Mouse (Mus musculus): Measurements from ENCODE around the gene Amotl1. TPM values are rescaled to one million over a fixed set of nuclear protein-coding genes. Genes with fewer than 3 reads are reported as not detected.
"Not testable (repeated sequence)": the region's sequence is repeated elsewhere in the genome, so short reads cannot be mapped to it uniquely, and the experiment has no call there.

The Amotl1 gene
- total RNA-seq, 2 experiments from 2014 or later, result 33.0 to 51.6 TPM

DNA sequence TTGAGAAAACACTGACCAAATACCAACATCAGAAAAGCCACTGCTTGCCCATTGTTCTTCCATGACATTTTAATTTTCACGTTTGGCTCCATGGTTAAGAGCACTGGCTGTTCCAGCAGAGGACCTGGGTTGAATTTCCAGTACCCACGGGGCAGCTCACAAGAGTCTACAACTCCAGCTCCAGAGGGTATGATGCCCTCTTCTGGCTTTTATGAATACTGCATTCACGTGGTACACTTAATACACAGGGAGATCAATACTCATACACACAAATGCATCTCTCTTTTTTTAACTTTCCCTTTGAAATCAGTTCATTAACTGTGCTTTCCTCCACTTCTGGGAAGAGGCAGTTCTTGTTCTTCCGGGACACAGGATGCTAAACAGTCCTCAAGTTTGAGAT is 41.4 kb downstream of the Amotl1 start:
- no peak for DNase-seq

DNA sequence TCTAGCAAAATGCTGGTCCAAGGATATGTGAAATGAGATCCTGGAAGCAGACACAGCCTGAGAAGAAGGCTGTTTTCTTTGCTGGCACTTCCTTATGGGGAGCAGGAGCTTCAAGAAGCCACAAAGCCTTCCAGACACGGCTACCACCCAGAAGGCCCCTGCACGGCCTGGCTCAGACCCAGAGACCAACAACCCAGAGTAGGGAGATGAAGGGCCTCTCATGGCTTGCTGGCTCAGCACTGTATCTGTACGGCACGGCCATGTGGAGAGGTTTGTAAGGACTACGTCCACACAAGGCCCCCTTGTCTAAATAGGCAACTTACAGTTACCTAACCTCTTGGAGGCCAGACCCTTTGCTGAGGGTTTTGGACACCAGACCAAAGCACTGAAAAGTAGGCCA is 45.1 kb downstream of the Amotl1 start:
- DNase-seq, result no peak

DNA sequence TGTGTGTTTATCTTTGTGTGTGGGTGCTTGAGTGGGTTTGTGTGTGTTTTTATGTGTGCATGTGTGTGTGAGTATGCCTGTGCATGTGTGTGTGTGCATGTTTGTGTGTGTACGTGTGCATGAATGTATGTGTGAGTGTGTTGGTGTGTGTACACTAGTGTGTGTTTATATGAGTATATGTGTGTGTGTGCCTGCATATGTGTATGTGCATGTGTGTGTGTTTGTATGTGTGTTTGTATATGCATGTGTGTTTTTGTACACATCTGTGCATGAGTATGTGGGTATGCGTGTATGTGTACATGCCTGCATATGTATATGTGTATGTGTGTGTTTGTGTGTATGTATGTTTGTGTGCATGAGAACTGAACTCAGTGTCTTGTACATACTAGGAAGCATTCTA is 46.7 kb downstream of the Amotl1 start:
- DNase-seq, result no peak

DNA sequence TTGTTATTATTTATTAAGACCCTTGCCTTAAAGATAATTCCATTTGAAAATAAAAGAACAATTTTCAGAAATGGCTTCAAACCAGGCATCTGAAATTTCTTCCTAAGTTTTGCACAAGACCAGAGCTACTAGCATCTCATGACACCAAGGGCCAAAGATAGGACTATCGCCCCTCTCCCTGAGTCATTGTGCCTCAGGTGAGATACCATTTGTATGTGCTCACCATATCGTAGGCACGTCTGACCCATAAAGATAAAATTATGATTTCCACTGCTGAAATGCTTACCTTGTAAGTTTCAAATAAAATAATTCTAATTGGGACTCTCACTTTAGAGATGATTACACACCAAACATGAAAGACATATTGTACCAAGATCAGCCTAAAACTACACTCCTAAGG is 47.4 kb downstream of the Amotl1 start:
- no peak for DNase-seq

DNA sequence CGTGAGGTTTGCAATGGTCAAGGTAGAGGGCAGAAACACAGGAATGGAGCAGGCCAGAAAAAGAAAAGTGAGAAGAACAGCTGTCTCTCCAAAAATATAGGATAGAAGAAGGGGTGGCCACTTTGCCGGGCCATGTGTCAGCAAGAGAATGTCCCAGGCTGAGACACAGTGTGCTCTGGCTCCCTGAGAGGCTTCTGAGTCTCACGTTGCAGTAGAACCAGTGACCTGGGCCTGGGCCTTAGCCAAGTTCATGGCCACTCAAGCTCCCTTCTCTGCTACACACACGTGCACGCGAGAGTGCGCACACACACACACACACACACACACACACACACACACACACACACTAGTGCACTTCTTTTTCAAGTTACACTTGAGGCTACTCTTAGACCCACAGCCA is 48.0 kb downstream of the Amotl1 start:
- DNase-seq, result no peak

DNA sequence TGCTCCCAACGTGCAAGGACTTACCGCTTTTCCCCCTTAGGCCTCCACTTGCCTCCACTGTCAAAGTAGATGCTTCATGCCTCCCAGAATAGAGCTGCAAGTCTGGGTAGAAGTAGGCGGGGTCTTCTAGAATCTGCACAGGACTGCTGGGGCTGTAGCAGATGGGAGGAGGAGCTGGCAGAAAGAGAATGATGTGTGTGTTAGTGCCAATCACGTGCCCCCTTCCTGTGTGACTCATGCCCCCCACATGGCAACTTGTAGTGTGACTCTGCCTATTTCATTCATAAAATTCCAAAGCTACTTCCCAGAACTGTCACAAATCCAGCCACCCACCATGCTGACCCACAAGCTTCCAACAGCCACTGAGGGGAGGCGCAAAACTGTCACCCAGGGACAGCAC is 48.4 kb downstream of the Amotl1 start:
- peak in 1 of 2 experiments; percentile 35 for DNase-seq

DNA sequence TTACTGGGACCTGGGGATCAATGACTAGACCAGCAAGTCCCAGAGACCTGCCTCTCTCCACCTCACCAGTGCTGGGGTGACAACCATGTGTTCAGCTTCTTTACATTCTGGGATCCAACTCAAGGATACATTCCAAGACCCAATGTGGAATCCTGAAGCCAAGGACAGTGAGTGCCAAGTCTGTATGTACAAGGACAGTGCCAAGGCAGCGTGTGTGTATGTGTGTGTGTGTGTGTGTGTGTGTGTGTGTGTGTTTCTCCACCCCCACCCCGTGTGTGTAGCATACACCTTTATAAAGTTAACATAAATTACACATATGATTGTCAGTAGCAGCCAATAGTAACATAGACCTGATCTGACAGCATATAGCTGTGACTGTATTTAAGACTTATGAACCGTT is 49.0 kb downstream of the Amotl1 start:
- DNase-seq, result no peak

DNA sequence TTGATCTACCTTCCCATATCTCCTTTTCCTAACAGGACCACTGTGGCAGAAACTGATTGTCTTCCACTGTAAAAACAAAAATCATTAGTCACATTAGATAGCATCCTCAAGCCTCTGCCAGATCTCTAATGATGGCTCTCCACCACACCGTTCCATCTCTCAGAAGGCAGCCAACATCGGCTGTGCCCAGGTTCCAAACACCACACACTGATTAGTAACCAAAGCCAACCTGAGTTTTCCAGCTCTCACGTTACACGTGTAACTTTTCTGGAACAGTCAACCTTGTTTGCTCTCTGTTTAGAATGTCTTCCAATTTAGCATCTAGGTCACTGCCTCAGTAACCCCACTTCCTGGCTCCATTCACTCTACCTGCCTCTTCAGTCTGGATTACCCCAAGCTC is 51.0 kb downstream of the Amotl1 start:
- no peak for DNase-seq

DNA sequence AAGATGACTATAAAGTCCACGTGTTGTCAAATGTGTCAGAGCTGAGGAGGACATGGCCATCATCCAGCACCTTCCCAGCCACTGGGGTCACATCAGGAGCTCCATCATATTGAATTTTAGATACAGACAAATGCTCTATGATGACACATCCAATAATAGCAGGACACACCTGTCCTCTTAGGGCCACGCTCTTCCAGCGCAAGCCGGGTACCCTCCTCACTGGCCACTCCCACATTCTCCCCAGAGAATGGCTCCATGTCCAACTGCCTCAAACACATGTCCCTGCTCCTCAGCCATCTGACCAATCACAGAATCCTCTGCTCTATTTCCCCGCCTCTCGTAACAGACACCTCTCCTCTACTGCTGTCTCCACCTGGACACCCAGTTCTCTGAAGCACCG is 54.2 kb downstream of the Amotl1 start:
- DNase-seq, result no peak

DNA sequence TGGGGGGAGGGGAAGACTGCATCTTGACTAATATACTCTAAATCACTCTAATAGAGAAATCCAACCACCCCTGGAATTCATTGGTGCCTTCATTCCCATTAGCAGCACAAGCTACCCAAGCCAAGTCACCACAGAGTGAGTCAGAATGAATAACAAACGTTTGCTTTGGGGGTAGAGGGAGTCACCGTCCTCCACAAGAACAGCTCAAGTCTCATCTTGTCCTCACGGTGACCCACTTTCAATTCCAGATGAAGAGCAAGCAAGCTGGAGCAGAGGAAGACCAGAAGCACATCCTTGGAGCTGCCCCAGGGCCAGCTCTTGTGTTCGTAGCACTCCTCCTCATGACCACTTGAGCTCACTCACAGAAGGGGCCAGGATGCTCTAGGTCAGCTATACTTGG is 56.2 kb downstream of the Amotl1 start:
- DNase-seq, result peak in 1 of 2 experiments; percentile 34

DNA sequence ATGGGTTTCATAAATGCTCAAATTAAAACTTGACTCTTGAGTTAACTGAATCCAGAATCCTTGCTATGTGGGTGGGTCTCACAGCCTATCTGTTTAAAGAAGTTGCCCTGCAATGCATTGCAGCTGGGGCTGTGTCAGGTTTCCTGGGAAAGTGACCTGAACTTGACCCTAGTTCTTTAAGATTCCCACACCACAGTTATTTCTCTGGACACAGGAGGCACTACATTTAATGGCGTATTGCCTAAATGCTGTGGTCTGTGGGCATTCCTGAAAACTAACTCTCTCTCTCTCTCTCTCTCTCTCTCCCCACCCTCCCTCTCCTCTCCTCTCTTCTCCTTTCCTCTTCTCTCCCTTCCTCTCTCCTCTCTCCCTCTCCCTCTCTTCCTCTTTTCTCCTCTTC is 59.2 kb downstream of the Amotl1 start:
- DNase-seq, result no peak

DNA sequence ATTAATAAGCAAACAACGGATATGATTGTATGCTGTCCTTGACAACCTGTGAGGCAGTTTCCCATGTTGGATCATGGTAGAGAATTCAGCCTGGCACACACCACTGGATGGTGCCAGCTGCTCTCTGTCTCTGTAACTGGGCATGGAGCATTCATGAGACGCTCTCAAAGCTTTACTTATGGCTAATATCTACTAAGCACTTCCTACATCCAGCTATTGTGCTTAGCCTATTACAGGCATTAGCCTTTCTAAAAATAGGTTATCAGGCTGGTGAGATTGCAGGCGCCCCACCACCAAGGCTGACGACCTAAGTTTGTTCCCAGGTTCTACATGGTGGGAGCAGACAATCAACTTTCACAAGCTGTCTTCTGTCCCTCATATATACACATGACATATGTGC is 65.9 kb downstream of the Amotl1 start:
- DNase-seq, result no peak

DNA sequence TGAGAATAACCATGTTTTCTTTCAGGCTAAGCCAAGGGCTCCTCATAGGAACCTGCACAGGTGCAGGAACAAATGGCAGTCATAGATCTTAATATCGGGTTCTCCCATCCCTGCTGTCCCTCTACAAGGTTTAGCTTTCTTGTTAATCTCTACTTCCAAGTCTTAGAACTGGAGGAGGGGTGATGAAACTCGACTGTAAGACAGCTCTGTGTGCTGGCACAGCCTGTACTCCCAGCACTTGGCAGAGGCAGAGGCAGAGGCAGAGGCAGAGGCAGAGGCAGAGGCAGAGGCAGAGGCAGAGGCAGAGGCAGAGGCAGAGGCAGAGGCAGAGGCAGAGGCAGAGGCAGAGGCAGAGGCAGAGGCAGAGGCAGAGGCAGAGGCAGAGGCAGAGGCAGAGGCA is 68.5 kb downstream of the Amotl1 start:
- DNase-seq, result not testable (repeated sequence)

DNA sequence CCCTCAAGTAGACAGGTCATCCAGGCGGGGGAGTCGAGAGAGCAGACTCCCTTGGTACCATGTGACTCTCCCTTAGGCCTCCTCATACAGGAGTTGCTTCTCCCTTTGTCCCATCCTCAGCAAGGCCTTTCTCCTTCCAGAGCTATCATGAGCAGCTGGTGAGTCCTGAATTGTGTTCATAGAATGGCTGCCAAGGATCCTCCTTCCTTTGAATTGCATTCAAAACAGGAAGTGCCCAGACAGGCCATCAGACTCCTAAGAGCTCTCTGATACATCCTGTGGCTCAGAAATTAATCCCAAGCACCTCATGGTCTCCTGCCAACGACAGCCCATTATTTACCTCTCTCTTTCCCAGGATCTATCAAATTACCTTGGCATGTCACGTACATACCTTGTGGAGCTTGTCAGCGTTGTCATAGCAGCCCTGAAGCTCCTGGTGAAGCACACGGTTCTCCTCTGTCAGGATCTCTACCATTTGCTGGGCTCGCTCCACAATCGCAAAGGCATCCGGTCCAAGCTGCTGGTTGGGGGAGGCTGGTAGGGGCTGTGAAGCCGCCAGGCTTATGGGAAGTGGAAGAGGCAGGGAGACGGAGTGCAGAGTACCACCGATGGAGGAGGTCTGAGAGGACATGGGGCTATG is 70.0 kb downstream of the Amotl1 start:
- peak in 1 of 2 experiments; percentile 26 for DNase-seq

DNA sequence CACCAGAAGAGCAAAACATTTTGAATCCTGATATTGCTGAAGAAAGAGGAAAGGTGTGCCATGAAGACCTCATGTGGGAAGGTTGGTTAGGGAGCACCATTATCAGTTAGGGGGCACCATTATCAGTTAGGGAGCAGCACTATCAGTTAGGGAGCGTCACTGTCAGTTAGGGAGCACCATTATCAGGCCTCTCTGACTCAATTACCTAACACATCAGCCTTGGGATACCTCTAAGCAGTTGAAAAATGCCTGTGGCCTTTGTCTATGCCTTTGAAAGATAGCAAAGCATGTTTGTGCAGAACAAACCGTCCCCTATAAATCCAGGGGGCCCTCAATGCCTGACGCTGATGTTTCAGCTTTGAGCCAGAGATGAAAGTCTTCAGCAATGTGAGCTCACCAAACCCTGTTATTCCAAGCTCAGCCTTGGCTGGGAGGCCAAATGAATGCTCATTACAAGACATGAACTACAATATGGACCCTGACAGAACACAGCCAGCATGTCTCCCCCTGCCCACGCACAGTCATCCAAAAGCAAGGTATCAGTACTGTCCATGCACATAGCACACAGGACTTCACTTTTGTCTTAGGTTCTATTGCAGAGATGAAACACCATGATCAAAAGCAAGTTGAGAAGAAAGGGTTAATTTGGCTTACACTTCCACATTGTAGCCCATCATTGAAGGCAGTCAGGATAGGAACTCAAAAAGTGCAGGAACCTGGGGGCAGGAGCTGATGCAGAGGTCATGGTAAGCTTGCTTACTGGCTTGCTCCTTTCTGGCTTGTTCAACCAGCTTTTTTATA is 75.5 kb downstream of the Amotl1 start:
- DNase-seq, result no peak

DNA sequence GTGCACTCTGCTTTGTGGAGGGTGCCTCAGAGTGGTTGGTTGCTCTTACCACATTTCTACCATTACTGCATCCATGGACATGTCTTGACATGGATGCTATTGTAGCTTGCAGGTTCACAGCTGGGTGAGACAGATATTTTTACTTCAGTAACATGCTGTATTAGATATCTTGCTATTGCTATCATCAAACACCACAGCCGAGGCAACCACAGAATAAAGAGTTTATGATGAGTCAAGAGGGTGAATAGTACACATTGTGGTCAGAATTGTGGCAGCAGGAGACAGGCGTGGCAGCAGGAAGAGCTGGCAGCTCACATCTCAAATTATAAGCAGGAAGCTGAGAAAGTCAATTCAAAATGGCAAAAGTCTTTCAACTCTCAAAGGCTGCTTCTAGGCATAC is 76.4 kb downstream of the Amotl1 start:
- DNase-seq, result no peak

DNA sequence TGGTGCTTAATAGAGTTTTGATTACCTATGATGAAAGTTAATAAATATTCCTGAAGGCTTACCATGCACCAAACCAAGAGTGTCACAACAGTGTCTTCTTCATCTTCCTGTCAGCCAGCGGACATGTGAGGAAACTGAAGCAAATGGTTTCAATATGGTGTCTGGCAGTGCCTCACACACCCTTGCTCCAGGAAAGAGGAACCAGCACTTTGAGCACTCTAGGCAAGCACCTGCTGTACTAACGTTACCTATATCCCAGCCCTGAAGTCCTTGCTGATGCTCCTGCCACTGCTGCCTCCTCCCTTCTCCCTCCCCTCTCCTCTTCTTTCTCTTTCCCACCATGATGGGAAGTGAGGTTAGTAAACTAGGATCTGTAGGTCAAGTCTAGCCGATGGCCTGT is 80.4 kb downstream of the Amotl1 start:
- no peak for DNase-seq

DNA sequence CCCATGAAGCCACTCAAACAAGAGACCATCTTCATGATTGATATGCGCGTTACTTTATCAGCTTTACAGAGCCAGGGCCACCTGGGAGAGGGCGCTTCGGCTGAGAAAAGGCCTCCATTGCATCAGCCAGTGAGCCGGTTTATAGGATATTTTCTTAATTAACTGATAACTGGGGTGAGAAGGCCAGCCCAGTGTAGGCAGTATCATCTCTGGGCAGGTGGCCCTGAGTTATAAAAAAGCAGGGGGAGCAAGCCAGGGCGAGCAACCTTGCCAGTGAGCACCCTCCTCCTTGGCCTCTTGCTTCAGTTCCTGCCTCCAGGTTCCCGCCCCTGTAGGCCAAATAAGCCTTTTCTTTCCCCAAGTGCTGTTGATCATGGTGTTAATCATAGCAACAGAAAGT is 81.5 kb downstream of the Amotl1 start:
- DNase-seq, result no peak

DNA sequence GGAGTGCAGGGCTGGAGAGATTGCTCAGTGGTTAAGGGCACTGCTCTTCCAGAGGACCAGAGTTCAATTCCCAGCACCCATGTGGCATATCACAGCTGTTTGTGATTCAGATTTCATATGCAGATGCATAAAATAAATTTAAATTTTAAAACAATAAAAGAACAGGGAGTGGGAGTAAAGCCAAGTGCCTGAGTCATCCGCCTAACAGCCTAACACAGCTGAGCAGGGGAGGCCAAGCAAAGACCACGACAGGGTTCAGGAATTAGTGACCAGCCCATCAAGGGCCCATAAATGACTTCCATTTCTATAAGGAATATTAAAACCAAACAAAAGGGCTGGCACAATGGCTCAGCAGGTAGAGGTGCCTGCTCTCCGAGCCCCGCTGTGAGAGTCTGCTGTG is 84.3 kb downstream of the Amotl1 start:
- no peak for DNase-seq

DNA sequence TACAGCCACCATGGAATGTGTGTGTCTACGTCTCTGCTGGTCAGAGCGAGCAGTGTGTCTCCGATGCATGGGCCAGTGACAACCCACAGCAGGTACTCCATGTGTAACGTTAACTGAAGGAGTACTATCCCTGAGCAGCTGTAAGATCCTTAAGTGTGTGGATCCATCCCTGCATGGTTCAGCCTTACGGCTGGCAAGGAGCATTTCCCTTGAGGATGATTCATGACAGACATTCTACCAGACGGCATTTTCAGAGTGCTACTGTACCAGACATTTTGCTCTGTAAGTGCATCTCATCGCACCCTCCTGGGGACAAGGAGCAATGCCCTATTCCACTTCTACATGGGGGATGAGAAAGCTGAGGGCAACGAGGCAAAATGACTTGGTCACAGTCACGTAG is 84.9 kb downstream of the Amotl1 start:
- no peak for DNase-seq

DNA sequence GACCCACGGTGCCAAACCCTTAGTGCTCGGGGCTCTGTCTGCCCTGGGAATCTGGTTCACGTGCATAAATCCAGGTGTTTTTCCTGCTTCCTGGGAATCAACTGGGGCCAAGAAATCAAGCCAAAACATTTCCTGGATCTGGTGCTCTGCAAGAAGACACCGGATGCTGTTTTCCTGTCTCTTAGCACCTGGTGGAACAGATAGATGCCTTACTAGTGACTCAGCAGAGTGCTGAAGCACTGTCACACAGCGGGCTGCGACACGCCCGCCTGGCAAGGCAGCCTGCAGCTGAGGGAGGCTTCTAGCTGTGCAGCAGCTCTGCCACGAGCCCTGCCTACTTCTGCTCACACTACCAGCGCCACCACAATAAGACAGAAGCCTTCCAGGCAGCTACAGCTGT is 85.4 kb downstream of the Amotl1 start:
- DNase-seq, result peak; percentile 7 to 20

DNA sequence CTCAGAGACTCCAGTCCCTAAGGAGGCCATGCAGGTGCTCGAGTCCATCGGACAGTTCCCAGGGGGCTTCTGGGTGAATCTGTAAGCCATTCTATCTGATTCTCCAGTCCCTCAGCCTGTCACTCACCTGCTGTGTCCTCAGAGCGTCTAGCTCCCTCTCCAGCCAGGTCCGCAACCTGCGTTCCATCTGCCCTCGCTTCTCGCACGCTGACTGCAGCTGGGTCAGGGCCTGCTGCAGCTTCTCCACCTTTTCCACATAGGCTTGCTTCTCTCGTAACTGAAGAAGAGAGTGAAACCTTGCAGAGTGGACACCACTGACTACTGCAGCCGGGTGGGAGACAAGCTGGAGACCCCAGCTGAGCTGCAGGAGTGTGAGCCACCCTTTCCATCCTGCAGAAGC is 86.5 kb downstream of the Amotl1 start:
- DNase-seq, result no peak

DNA sequence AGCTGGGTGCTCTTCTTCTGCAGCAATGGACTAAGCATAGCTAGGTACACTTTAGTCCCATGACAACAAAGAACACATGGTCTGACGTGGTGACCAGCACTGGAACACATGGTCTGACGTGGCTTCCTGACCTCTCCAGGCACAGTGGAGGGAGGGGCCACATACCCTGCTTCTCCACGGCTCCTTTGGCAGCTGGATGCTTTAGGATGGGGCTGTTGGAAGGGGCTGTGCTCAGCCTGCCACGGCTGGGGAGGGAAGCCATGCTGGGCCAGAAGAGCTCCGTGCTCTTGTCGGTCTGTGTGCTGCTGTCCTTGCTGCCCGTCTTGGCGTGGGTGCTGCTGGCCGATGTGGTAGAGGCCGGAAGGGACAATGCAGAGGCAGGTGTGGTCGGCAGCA is 96.5 kb downstream of the Amotl1 start:
- DNase-seq, result no peak

Measured in adrenal gland, postnatal 36 days (tissue).